Mouse (Mus musculus): ENCODE data around the gene Kcnj4. TPM values are rescaled to one million over a fixed set of nuclear protein-coding genes. Genes with fewer than 3 reads are reported as not detected.

The Kcnj4 gene
- total RNA-seq, 2 experiments from 2014 or later, result 0.42 TPM; not detected in 1

Small RNA genes lying within 50 kb of the gene (microRNA-seq; reads per million reads assigned to microRNA genes)
- 0 reads per million in 2 experiments for gene Gm44302 (ENCODE audit: borderline number of aligned reads in 2 of 2)

Other genes starting within 250 kb of the Kcnj4 start
- under 1 TPM; 0.13 to 0.93 TPM for gene Baiap2l2, start 219.7 kb downstream of the Kcnj4 start, total RNA-seq (2021)
- 10 to 100 TPM; 25.3 to 26.5 TPM for gene Pla2g6, start 176.9 kb downstream of the Kcnj4 start, total RNA-seq (2021)
- gene Maff, start 158.6 kb downstream of the Kcnj4 start, total RNA-seq (2021), result 10 to 100 TPM; 14.1 to 44.6 TPM
- 10 to 100 TPM; 48.2 to 83.4 TPM for gene Tmem184b, start 101.7 kb downstream of the Kcnj4 start, total RNA-seq (2021)
- gene Csnk1e, start 49.7 kb downstream of the Kcnj4 start, total RNA-seq (2021), result 10 to 100 TPM; 69.2 to 80.6 TPM
- gene Kdelr3, start 11.2 kb upstream of the Kcnj4 start, total RNA-seq (2021), result 1 to 10 TPM; 1.6 to 4.0 TPM
- gene Ddx17, start 41.5 kb upstream of the Kcnj4 start, total RNA-seq (2021), result 100 to 1,000 TPM; 263 to 265 TPM
- gene Dmc1, start 99.9 kb upstream of the Kcnj4 start, total RNA-seq (2021), result under 1 TPM; 0.50 to 0.93 TPM
- gene Fam227a, start 153.7 kb upstream of the Kcnj4 start, total RNA-seq (2021), result 1 to 10 TPM; 1.5 to 2.0 TPM
- gene Cby1, start 154.0 kb upstream of the Kcnj4 start, total RNA-seq (2021), result 10 to 100 TPM; 16.9 to 18.7 TPM
- gene Tomm22, start 165.6 kb upstream of the Kcnj4 start, total RNA-seq (2021), result 100 to 1,000 TPM; 102 to 112 TPM
- gene Josd1, start 182.7 kb upstream of the Kcnj4 start, total RNA-seq (2021), result 10 to 100 TPM; 35.9 to 40.3 TPM
- 10 to 100 TPM; 28.8 to 30.2 TPM for gene Gtpbp1, start 185.6 kb upstream of the Kcnj4 start, total RNA-seq (2021)
- 10 to 100 TPM; 53.1 to 75.3 TPM for gene Sun2, start 237.3 kb upstream of the Kcnj4 start, total RNA-seq (2021)

Measured in adrenal gland, adult 18-20 months (tissue).